Mouse (Mus musculus) megakaryocyte, embryonic 14.5 days (primary cell): ENCODE results near the gene Ccnl1.

Source experiments
- FLI1 ChIP-seq: IDR thresholded peaks from 2 replicates; pipeline ENCODE4 v1.6.1; 2012; ENCODE audit warnings: low read length, inconsistent platforms, mixed read lengths
- GATA1 ChIP-seq: IDR thresholded peaks from 3 replicates; pipeline ENCODE4 v1.6.1; 2012; ENCODE audit warnings: mixed read lengths, low read length, inconsistent platforms, borderline replicate concordance

DNA sequence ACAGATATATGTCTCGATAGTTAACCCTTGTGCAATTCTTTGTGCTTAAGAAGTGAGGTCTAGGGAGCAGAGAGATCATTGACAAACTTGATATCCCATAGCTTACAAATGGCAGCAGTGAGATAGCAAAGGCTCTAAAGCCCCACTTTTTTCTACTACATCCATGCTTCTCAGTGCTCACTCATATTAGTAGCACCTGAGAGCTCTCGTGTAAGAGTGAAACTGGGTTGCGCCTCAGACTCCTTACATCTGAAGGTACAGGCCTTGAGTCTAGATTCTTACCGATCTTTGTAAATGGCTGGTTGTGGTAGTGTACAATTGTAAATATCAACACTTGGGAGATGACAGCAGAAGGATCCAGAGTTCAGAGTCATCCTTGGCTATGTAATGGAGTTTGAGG is 50.5 kb downstream of the Ccnl1 start:
- TF ChIP-seq GATA1 (no peak), FLI1 (no peak)
